Mouse (Mus musculus) megakaryocyte, embryonic 14.5 days (primary cell): ENCODE measurements around the gene Fndc8.

Experiments
- FLI1 ChIP-seq: IDR thresholded peaks from 2 replicates; pipeline ENCODE4 v1.6.1; 2012; ENCODE audit warnings: low read length, inconsistent platforms, mixed read lengths
- GATA1 ChIP-seq: IDR thresholded peaks from 3 replicates; pipeline ENCODE4 v1.6.1; 2012; ENCODE audit warnings: mixed read lengths, low read length, inconsistent platforms, borderline replicate concordance

DNA sequence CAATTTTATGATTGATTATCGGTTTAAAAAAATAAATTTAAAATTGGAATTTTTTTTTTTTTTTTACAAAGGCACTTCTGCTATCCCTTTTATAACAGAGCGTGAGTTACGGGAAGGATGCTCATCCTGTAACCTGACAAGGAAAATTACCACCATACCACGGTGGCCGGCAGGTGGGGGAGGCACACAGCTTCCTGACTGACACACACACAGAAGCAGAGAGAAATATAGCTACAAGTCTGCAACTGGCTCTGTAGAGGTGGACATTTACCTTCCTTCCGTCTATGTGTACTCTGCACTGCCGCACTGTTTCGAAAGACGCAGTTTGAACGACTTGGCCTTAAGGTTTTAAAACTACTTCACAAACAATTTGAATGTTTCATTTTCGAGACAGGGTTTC lies 39.8 kb upstream of the Fndc8 start:
- TF ChIP-seq GATA1 (no peak), FLI1 (no peak)
